Mouse (Mus musculus): ENCODE results near the gene Cers2. TPM values are rescaled to one million over a fixed set of nuclear protein-coding genes. Genes with fewer than 3 reads are reported as not detected.

Cers2 gene
- polyA plus RNA-seq, 1 experiment = 116 TPM

- Histone ChIP-seq H3K27me3 (ENCODE audit: control insufficient read depth, insufficient read depth, insufficient read length) (no peaks in the 10 kb centered on the region), H3K36me3 (ENCODE audit: control insufficient read depth, insufficient read depth) (peaks cover 41% of the 10 kb centered on the region), H3ac (ENCODE audit: control insufficient read depth, insufficient read length) (no peak overlapping the region), H3K4me2 (ENCODE audit: low read depth) (no peak overlapping the region), H3K4me3 (no peak overlapping the region), H3K79me2 (ENCODE audit: control insufficient read depth, insufficient read depth) (peaks cover 52% of the 10 kb centered on the region)
- TF ChIP-seq TCF3 (IDR thresholded peaks at IDR 0.05; ENCODE audit: insufficient read length, low read depth) (no peak), CEBPB (IDR thresholded peaks at IDR 0.05; ENCODE audit: insufficient read depth, poor library complexity, severe bottlenecking) (peak; percentile 74), MYOG (IDR thresholded peaks at IDR 0.05; ENCODE audit: control insufficient read depth in 1 of 3, insufficient read depth in 1 of 3, insufficient read length in 2 of 3, low read depth in 2 of 3) (no peak), REST (IDR thresholded peaks at IDR 0.05; ENCODE audit: insufficient read depth, insufficient read length) (no peak), USF1 (IDR thresholded peaks at IDR 0.05; ENCODE audit: low read depth) (no peak), MYOD1 (IDR thresholded peaks at IDR 0.05; ENCODE audit: control insufficient read depth in 1 of 3, insufficient read length in 2 of 3, low read depth in 2 of 3) (no peak), POLR2A (IDR thresholded peaks at IDR 0.05; ENCODE audit: insufficient read length, low read depth) (peak; percentile 15), POLR2AphosphoS2 (IDR thresholded peaks at IDR 0.05; ENCODE audit: insufficient read length, low read depth) (no peak), SRF (IDR thresholded peaks at IDR 0.05; ENCODE audit: control insufficient read depth, insufficient read length, low read depth) (no peak), MAX (IDR thresholded peaks at IDR 0.05; ENCODE audit: low read depth) (no peak), E2F4 (IDR thresholded peaks at IDR 0.05; ENCODE audit: insufficient read depth) (no peak), TCF12 (IDR thresholded peaks at IDR 0.05; ENCODE audit: insufficient read depth, poor library complexity, severe bottlenecking) (no peak)
Measured at GRCm38 (mm10) chr3:95318548-95318947, 4.0 kb downstream of the Cers2 start.

DNA sequence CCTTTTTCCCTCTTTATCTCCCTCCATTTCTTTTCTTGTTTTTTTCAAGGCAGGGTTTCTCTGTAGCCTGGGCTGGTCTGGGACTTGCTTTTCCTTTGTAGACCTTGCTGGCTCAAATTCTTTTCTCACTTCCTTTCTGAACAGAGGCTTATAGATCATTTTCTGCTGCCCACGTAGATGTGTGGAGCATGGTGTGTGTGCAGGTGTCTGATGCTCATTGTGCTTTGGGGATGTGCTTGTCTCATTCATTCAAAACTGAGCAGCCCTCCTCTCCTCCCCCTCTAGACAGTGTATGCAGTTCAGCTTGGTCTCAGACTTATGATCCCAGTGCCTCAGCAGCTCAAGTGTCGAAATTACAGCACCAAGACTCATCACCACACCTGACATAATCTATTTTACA, 4.5 kb downstream of the Cers2 start:
- H3ac ChIP-seq (ENCODE audit: control insufficient read depth, insufficient read length) = no peak overlapping the region
- peaks cover 46% of the 10 kb centered on the region for H3K36me3 ChIP-seq (ENCODE audit: control insufficient read depth, insufficient read depth)
- TF ChIP-seq E2F4 (IDR thresholded peaks at IDR 0.05; ENCODE audit: insufficient read depth) = no peak
- no peak for TF ChIP-seq MYOG (IDR thresholded peaks at IDR 0.05; ENCODE audit: control insufficient read depth in 1 of 3, insufficient read depth in 1 of 3, insufficient read length in 2 of 3, low read depth in 2 of 3)
- no peak for TF ChIP-seq MYOD1 (IDR thresholded peaks at IDR 0.05; ENCODE audit: control insufficient read depth in 1 of 3, insufficient read length in 2 of 3, low read depth in 2 of 3)
- TF ChIP-seq MAX (IDR thresholded peaks at IDR 0.05; ENCODE audit: low read depth) = no peak
- TF ChIP-seq CEBPB (IDR thresholded peaks at IDR 0.05; ENCODE audit: insufficient read depth, poor library complexity, severe bottlenecking) = no peak
- no peak for TF ChIP-seq TCF3 (IDR thresholded peaks at IDR 0.05; ENCODE audit: insufficient read length, low read depth)
- TF ChIP-seq POLR2AphosphoS2 (IDR thresholded peaks at IDR 0.05; ENCODE audit: insufficient read length, low read depth) = no peak
- TF ChIP-seq USF1 (IDR thresholded peaks at IDR 0.05; ENCODE audit: low read depth) = no peak
- no peak for TF ChIP-seq SRF (IDR thresholded peaks at IDR 0.05; ENCODE audit: control insufficient read depth, insufficient read length, low read depth)
- no peak for TF ChIP-seq TCF12 (IDR thresholded peaks at IDR 0.05; ENCODE audit: insufficient read depth, poor library complexity, severe bottlenecking)
- TF ChIP-seq REST (IDR thresholded peaks at IDR 0.05; ENCODE audit: insufficient read depth, insufficient read length) = no peak
- no peak for TF ChIP-seq POLR2A (IDR thresholded peaks at IDR 0.05; ENCODE audit: insufficient read length, low read depth)
- H3K79me2 ChIP-seq (ENCODE audit: control insufficient read depth, insufficient read depth) = peaks cover 52% of the 10 kb centered on the region
- no peak overlapping the region for H3K4me2 ChIP-seq (ENCODE audit: low read depth)
- H3K27me3 ChIP-seq (ENCODE audit: control insufficient read depth, insufficient read depth, insufficient read length) = no peaks in the 10 kb centered on the region
- H3K4me3 ChIP-seq = no peak overlapping the region

DNA sequence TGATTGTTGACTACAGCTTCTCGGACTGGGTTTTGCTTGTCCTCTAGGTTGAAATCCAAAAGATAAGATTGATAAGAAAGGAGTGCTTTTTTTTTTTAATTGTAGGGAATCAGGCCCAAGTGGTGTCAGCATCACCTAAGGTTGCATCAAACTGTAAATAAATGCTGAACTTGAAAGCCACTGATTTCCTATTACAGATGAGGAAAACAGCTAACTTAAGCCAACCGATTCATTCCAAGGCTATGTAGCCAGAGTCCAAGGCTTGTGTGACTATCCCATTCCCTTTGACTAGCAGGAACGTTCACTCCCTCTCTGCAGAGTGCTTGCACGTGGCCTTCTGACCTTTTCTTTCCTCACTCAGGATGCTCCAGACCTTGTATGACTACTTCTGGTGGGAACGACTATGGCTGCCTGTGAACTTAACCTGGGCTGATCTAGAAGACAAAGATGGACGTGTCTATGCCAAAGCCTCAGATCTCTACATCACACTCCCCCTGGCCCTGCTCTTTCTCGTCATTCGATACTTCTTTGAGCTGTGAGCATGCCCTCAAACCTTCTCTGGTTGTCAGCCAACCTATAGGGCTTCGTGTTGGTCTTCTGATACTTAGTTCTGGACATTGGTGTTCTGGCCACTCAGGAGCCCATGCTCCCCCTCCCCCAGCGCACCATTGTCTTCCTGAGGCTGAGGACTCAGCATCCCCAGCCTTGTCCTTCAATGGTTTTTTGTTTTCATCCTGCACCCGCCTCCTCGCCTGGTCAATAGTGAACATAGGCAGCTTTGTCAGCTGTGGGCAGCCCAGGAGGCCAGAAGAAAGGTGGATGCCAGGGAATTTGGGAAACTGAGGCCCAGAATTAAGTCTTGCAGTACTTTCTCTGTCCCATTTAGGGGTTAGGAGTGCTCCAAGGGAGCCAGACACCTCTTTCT, 5.4 kb downstream of the Cers2 start:
- peaks cover 52% of the 10 kb centered on the region for H3K79me2 ChIP-seq (ENCODE audit: control insufficient read depth, insufficient read depth)
- no peak overlapping the region for H3K4me3 ChIP-seq
- no peak overlapping the region for H3K4me2 ChIP-seq (ENCODE audit: low read depth)
- no peak overlapping the region for H3ac ChIP-seq (ENCODE audit: control insufficient read depth, insufficient read length)
- no peak for TF ChIP-seq SRF (IDR thresholded peaks at IDR 0.05; ENCODE audit: control insufficient read depth, insufficient read length, low read depth)
- TF ChIP-seq POLR2AphosphoS2 (IDR thresholded peaks at IDR 0.05; ENCODE audit: insufficient read length, low read depth) = peak; percentile 46
- H3K36me3 ChIP-seq (ENCODE audit: control insufficient read depth, insufficient read depth) = peaks cover 54% of the 10 kb centered on the region
- no peaks in the 10 kb centered on the region for H3K27me3 ChIP-seq (ENCODE audit: control insufficient read depth, insufficient read depth, insufficient read length)

DNA sequence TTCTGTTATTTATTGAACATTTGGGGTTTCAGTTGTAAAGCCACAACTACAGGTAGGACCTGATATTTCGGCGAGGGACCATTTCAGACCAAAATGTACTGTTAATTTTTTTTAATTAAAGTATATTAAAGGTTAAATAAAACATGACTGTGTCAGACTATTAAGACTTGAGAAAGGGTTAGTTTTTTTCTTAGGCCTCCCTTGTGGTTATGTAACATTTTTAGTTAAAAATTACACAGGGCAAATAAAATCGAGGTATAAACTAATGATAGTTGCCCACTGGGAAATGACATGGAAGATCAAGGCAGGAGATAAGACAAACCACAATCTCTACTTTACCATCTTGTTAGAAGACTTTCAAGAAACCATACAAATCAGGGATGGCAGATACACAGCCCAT, 8.8 kb downstream of the Cers2 start:
- no peak overlapping the region for H3ac ChIP-seq (ENCODE audit: control insufficient read depth, insufficient read length)
- H3K4me2 ChIP-seq (ENCODE audit: low read depth) = no peak overlapping the region
- H3K79me2 ChIP-seq (ENCODE audit: control insufficient read depth, insufficient read depth) = peaks cover 23% of the 10 kb centered on the region
- H3K36me3 ChIP-seq (ENCODE audit: control insufficient read depth, insufficient read depth) = peaks cover 80% of the 10 kb centered on the region
- TF ChIP-seq MAX (IDR thresholded peaks at IDR 0.05; ENCODE audit: low read depth) (no peak), TCF3 (IDR thresholded peaks at IDR 0.05; ENCODE audit: insufficient read length, low read depth) (no peak), USF1 (IDR thresholded peaks at IDR 0.05; ENCODE audit: low read depth) (no peak), SRF (IDR thresholded peaks at IDR 0.05; ENCODE audit: control insufficient read depth, insufficient read length, low read depth) (no peak), CEBPB (IDR thresholded peaks at IDR 0.05; ENCODE audit: insufficient read depth, poor library complexity, severe bottlenecking) (no peak), POLR2A (IDR thresholded peaks at IDR 0.05; ENCODE audit: insufficient read length, low read depth) (no peak), E2F4 (IDR thresholded peaks at IDR 0.05; ENCODE audit: insufficient read depth) (no peak), MYOD1 (IDR thresholded peaks at IDR 0.05; ENCODE audit: control insufficient read depth in 1 of 3, insufficient read length in 2 of 3, low read depth in 2 of 3) (no peak), TCF12 (IDR thresholded peaks at IDR 0.05; ENCODE audit: insufficient read depth, poor library complexity, severe bottlenecking) (no peak)
- no peak overlapping the region for H3K4me3 ChIP-seq
- H3K27me3 ChIP-seq (ENCODE audit: control insufficient read depth, insufficient read depth, insufficient read length) = no peaks in the 10 kb centered on the region

All from myocyte (in vitro differentiated cells).